Mouse (Mus musculus) olfactory bulb, adult 2 months (tissue): ENCODE results near the gene Plppr2. TPM values are rescaled to one million over a fixed set of nuclear protein-coding genes. Genes with fewer than 3 reads are reported as not detected.

ENCODE experiments used
- H3K27ac ChIP-seq: fragments of 200-500 bp; 2 replicates; pipeline ENCODE4 v1.5.1; 2012; ENCODE audit warnings: low read depth, low read length; ENCODE audit not compliant: insufficient read depth
- H3K4me1 ChIP-seq: fragments of 200-500 bp; 2 replicates; pipeline ENCODE4 v1.6.1; 2012; ENCODE audit warnings: low read length; ENCODE audit not compliant: control insufficient read depth, insufficient read depth
- H3K4me3 ChIP-seq: fragments of 200-500 bp; 2 replicates; pipeline ENCODE4 v1.5.1; 2012; ENCODE audit warnings: mild to moderate bottlenecking, low read depth, low read length, moderate library complexity; ENCODE audit not compliant: insufficient read depth
- CTCF ChIP-seq: fragments of 200-500 bp; IDR thresholded peaks from 2 replicates; pipeline ENCODE4 v1.5.1; 2012; ENCODE audit warnings: low read depth, mild to moderate bottlenecking, low read length, moderate library complexity; ENCODE audit not compliant: insufficient read depth
- POLR2A ChIP-seq: fragments of 200-500 bp; IDR thresholded peaks from 2 replicates; pipeline ENCODE4 v1.6.1; 2012; ENCODE audit warnings: mild to moderate bottlenecking, low read depth, low read length, moderate library complexity; ENCODE audit not compliant: insufficient read depth
- WGBS: fragments of 180-500 bp; shearing (Covaris S2); methylation state at CpG from one replicate; pipeline ENCODE4 v1.1.7; 2018; 5-methylcytosine and 5-hydroxymethylcytosine counted together
- polyA plus RNA-seq: library from polyadenylated mRNA; stranded (reverse); fragments of >200 nt; gene quantifications from 2 replicates; pipeline ENCODE4 v1.2.4, GENCODE M21; 2012; ENCODE audit warnings: low replicate concordance; ENCODE audit not compliant: missing spikeins, insufficient read depth, insufficient read length

The Plppr2 gene
- polyA plus RNA-seq, 1 experiment, result not detected

DNA sequence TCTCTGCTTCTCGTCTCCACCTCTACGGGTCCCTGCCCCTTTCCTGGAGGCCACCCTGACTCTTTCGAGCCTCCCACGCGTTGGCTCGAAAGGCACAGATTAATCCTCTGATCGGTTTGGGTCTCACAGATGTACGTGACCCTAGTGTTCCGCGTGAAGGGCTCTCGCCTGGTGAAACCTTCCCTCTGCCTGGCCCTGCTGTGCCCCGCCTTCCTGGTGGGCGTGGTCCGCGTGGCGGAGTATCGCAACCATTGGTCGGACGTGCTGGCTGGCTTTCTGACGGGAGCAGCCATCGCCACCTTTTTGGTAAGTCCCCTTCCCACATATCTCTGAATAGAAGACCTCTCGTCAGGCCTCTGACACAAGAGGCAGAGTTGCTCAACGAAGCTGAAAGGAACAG, 7.4 kb downstream of the Plppr2 start:
- WGBS, result 33% methylated on average over 23 of the region's 23 CpGs
- TF ChIP-seq CTCF (no peak), POLR2A (no peak)
- H3K27ac ChIP-seq, result no peak overlapping the region
- peaks cover 32% of the 10 kb centered on the region for H3K4me1 ChIP-seq
- no peak overlapping the region for H3K4me3 ChIP-seq

DNA sequence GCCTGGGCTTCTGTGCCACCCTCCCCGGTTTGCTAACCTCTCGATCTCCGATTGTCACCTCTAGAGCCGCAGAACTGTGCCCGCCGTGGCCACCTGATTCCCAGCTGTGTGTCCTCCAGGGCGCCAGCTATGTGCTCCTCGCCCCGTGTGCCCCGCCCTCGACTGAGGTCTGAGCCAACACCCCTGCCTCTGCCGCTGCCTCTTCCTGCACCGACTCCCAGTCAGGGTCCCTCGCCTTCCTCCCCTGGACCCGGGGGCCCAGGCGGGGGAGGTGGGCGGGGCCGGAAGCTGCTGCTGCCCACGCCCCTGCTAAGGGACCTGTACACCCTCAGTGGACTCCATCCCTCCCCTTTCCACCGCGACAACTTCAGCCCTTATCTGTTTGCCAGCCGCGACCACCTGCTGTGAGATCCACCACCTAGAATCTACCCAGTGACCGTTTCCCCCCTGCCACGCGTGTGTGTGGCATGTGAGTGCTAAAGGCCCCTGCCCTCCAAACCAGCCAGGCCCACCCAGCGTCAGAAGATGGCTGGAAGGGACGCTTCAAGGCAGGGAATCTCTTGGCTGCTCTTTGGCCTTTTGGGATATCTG, 10.8 kb downstream of the Plppr2 start:
- Histone ChIP-seq H3K4me1 (peaks cover 31% of the 10 kb centered on the region), H3K27ac (no peak overlapping the region), H3K4me3 (no peak overlapping the region)
- WGBS, result 27% methylated on average over 28 of the region's 28 CpGs
- TF ChIP-seq CTCF (no peak), POLR2A (no peak)

DNA sequence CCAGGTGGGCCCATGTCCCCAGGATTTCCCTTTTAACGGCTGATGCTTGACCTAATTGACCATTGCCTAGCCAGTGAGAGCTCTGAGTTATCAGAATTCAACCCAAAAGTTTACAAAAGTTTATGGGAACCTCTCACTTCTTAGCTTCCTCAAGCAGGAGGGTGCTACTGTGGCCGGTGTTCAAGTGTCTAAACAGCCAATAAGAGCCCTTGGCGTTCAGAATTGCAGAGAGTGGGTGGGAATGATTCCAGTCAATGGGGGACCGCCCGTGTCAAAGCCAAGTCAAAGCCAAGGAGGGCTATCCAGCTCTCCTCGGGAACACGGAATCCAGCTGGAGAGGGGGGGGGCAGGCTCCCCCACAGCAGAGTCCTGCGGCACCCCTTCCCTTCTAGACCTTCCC, 11.3 kb downstream of the Plppr2 start:
- peaks cover 36% of the 10 kb centered on the region for H3K4me1 ChIP-seq
- H3K4me3 ChIP-seq, result no peak overlapping the region
- TF ChIP-seq POLR2A, result no peak
- no peak for TF ChIP-seq CTCF
- 35% methylated on average over 8 of the region's 8 CpGs for WGBS
- no peak overlapping the region for H3K27ac ChIP-seq

DNA sequence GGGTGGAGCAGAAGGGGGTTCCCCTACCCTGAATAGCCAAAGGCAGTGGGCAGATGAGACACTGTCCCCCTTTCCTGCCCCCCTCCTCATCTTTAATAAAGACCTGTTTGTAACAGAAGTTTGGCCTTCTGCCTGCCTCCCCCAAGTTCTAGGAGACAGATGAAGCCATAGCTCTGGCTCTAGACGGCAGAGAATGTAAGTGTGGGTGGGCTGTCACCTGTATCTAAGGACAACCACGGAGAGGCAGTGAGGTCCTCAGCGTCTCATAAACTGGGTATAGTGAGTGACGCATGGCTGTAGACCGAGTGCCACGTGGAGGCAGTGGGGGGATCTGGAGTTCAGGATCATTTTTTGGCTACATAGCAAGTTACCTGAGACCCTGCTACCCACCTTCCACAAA, 12.0 kb downstream of the Plppr2 start:
- TF ChIP-seq CTCF (no peak), POLR2A (no peak)
- Histone ChIP-seq H3K4me1 (peaks cover 37% of the 10 kb centered on the region), H3K4me3 (no peak overlapping the region), H3K27ac (no peak overlapping the region)
- 50% methylated on average over 6 of the region's 6 CpGs for WGBS

DNA sequence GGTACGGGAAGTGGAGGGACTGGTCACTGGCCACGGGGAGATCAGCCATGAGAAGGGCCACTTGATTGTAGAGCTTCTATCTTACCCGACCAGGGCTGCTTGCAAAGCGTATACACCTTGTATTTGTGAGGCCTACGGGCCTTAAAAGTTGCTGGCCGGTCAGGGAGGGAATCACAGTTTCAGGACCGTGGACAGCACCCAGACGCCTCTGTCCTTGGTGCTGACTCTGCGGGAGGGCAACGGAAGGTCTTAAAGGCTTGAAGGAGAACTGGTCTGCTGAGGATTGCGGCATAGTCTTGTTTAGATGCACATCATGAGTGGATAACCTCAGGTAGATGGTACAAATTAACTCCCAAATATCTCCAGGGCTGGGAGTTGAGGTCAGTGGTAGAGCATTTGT, 13.5 kb downstream of the Plppr2 start:
- H3K27ac ChIP-seq, result no peak overlapping the region
- no peak overlapping the region for H3K4me3 ChIP-seq
- TF ChIP-seq POLR2A (no peak), CTCF (no peak)
- WGBS, result 37% methylated on average over 11 of the region's 11 CpGs
- peaks cover 36% of the 10 kb centered on the region for H3K4me1 ChIP-seq

DNA sequence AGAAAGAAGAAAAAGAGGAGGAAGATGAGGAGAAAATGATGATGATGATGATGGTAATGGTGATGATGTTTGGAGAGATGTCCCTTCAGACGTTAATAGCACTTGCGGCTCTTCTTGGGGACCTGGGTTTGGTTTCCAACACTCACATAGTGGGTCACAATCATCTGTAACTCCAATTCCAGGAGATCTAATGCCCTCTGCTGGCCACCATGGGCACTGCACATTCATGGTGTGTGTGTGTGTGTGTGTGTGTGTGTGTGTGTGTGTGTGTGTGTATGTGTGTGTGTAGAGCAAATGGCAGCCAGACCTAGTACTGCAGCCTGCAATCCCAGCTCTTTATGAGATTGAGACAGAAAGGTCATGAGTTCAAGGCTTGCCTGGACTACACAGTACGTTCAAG, 15.1 kb downstream of the Plppr2 start:
- Histone ChIP-seq H3K4me1 (peaks cover 36% of the 10 kb centered on the region), H3K4me3 (no peak overlapping the region), H3K27ac (no peak overlapping the region)
- 72% methylated on average over 3 of the region's 3 CpGs for WGBS
- TF ChIP-seq CTCF (no peak), POLR2A (no peak)

DNA sequence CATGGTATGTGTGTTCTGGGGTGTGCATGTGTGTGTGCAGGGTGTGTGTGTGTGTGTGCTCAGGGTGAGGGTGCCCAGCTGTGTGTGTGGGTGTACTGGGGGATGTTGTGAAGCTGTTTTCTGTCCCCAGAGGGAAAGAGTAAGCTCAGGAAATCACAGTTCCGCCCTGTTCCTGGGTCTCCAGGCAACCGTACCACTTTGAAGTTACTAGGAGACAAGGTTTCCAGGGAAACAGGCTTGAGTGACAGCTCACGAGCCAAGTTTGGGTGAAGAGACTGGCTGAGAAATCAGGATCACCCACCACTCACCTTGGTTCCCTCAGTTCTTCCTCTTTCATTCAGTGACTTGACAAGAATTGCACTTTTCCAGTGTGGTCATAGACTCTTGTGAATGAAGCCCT, 16.8 kb downstream of the Plppr2 start:
- peaks cover 22% of the 10 kb centered on the region for H3K4me1 ChIP-seq
- 9% methylated on average over 3 of the region's 3 CpGs for WGBS

DNA sequence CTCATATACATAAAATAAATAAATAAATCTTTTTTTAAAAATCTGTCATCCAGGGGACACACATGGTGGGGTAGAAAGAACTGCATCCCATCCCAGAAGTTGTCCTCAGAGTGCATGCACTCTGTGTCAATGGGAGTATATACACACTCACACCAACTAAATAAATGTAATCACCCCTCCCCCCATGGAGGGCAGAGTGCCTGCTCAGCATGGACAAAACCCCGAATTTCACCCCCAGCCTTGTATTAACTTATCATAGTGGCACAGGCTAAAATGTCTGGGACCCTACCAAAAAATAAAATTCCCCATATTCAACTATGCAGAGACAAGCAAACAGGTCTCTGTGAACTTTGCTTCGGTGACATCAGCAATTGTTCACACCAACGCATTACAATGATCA, 17.8 kb downstream of the Plppr2 start:
- TF ChIP-seq CTCF (no peak), POLR2A (no peak)
- WGBS, result 57% methylated on average over 3 of the region's 3 CpGs
- no peak overlapping the region for H3K27ac ChIP-seq
- no peak overlapping the region for H3K4me3 ChIP-seq
- peaks cover 19% of the 10 kb centered on the region for H3K4me1 ChIP-seq

More for the DNA sequence above, 16.8 kb downstream of the Plppr2 start:
- Histone ChIP-seq H3K4me3 (no peak overlapping the region), H3K27ac (peak overlapping the region; percentile 91)
- TF ChIP-seq CTCF (no peak), POLR2A (no peak)

DNA sequence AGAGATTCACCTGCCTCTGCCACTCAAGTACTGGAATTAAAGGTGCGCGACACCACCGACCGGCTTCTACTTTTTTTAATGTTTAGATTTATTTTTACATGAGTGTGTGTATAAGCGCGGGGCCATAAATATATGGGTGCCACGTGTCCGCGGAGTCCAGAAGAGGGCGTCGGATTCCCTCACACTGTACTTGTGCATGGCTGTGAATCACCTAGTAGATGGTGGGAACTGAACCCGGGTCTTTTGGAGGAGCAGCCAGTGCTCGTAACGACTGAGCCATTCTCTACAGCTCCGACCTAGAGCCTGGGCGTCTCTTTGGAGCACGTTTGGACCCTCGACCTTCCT, 18.4 kb downstream of the Plppr2 start:
- H3K4me3 ChIP-seq, result peak overlapping the region; percentile 68

DNA sequence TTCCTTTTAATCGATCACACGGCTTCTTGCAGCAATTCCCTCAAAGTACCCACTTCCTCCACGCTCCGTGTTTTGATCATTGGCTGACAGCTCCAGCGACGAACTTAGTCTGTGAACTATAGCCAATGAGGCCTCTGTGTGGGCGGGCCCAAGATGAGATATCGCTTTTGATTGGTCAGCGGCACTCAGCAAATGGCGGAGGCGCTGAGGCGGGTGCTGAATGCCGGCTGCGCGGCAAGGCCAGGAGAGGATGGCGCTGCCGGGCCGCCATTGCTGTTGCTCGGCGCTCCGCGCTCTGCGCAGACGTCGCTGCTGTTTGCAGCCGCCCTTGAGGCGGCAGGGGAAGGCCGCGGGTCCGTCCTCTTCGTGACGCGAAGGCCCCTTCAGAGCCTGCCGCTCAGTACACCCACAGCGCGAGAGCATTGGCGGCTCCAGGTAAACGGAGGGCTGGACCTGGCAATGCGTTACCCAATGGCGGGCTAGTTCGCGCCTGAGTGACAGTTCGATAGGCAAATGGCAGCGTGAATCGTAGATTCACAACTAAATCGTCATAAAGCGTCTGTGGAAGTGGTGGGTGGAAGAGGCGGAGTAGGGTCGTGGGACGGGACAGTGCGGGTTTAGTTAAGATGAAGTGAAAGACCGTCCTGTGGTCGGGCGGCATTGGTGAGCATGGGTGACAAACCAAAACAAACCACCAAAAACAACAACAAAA, 18.9 kb downstream of the Plppr2 start, which contains the start of gene Swsap1:
Gene Swsap1, plus strand, starts transcription at position 186 of the 712 bp plus-strand sequence.
- H3K4me1 ChIP-seq, result peaks cover 24% of the 10 kb centered on the region
- no peak for TF ChIP-seq CTCF
- TF ChIP-seq POLR2A, result peak; percentile 84
- WGBS, result 0% methylated on average over 54 of the region's 54 CpGs
- peak within 1 kb of the TSS; percentile 68 for H3K4me3 ChIP-seq
- H3K27ac ChIP-seq, result peak within 1 kb of the TSS; percentile 96

More for the DNA sequence above, 18.4 kb downstream of the Plppr2 start:
- 2% methylated on average over 18 of the region's 18 CpGs for WGBS
- TF ChIP-seq POLR2A (no peak), CTCF (0 out of 2 replicates have a peak, but pooled peaks have one; percentile 18)
- H3K27ac ChIP-seq, result peak overlapping the region; percentile 96
- peaks cover 20% of the 10 kb centered on the region for H3K4me1 ChIP-seq
